Mouse (Mus musculus) brain, embryonic 14.5 days (tissue): ENCODE data around the gene Gm20431.

Experiments used
- CTCF ChIP-seq: fragments of 200-500 bp; IDR thresholded peaks from 2 replicates; pipeline ENCODE4 v1.5.1; 2012; ENCODE audit warnings: inconsistent platforms, mild to moderate bottlenecking, moderate library complexity, borderline replicate concordance; ENCODE audit not compliant: insufficient read depth, insufficient read length; ENCODE audit errors: extremely low read depth
- POLR2A ChIP-seq: fragments of 200-500 bp; IDR thresholded peaks from 2 replicates; pipeline ENCODE4 v1.6.1; 2012; ENCODE audit warnings: mild to moderate bottlenecking, inconsistent platforms, borderline replicate concordance; ENCODE audit not compliant: poor library complexity, insufficient read depth, insufficient read length, severe bottlenecking; ENCODE audit errors: extremely low read depth

- no peak for TF ChIP-seq CTCF
- TF ChIP-seq POLR2A = peak; percentile 69; the same call in 1 of the 2 replicates
Measured at GRCm38 (mm10) chr2:167631591-167632448, 29.5 kb downstream of the Gm20431 start, which contains the start of gene Ube2v1.
